31 mouse cellular contexts compared by ENCODE assay signal in the genomic region with DNA sequence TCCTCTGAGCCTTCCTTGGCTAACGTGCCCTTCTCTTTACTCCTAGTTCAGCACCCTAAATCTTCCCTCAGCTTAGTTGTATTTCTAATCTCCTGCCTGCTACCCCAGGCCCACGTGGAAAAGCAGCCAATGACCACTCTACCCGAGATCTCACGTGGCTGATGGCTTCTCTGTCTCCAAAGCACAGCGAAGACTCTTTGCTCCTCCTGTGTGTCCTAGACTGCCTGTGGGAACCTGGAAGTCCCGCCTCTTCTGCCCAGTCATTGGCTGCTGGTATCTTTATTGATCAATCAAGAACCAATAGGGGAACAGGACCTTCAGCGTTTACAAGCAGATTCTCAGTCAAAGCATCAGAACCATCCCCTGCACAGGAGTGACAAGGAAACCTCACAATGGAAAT. TPM values are rescaled to one million over a fixed set of nuclear protein-coding genes. Genes with fewer than 3 reads are reported as not detected.
DNase-seq lines count a peak whose midpoint lies in the region; ATAC-seq and TF ChIP-seq lines count a peak whose summit lies in the region.
"Had no signal": no experiment of that assay in that cellular context is flagged by ENCODE, and none has a peak within 500 bp of the region (broad histone marks: within the 10 kb centered on the region; RNA-seq: fewer than 3 reads in every experiment).

No protein-coding gene starts in this region.

- no peaks in the 10 kb centered on the region for H3K36me3 ChIP-seq in limb, embryonic 11.5 days (ENCODE audit: control insufficient read depth, insufficient read depth, low read length)
- H3K36me3 ChIP-seq in limb, embryonic 10.5 days, result no peaks in the 10 kb centered on the region
- peaks cover 10% of the 10 kb centered on the region; the same call in 1 of the 2 replicates for H3K36me3 ChIP-seq in E14TG2a.4 (ENCODE audit: insufficient read depth, low read length)
- H3K36me3 ChIP-seq in midbrain, embryonic 15.5 days (replicated peaks), result no peaks in the 10 kb centered on the region
- no peaks in the 10 kb centered on the region for H3K36me3 ChIP-seq in lung, postnatal 0 days (ENCODE audit: insufficient read depth, low read length)
- H3K36me3 ChIP-seq: embryonic facial prominence, embryonic 13.5 days; heart, embryonic 10.5 days; limb, embryonic 15.5 days; neural tube, embryonic 12.5 days had no signal

- H3K4me2 ChIP-seq in limb, embryonic 11.5 days (ENCODE audit: low read depth, severe bottlenecking), result no peak overlapping the region
- H3K4me2 ChIP-seq in midbrain, embryonic 15.5 days, result no peak overlapping the region
- H3K4me2 ChIP-seq in lung, postnatal 0 days (replicated peaks; ENCODE audit: low read depth, low read length), result no peak overlapping the region
- H3K4me2 ChIP-seq: embryonic facial prominence, embryonic 13.5 days; limb, embryonic 15.5 days; lung, embryonic 14.5 days; neural tube, embryonic 12.5 days had no signal

- DNase-seq in limb, embryonic 11.5 days (ENCODE audit: low spot score), result peak; percentile 15
- no peak for DNase-seq in limb, embryonic 10.5 days (ENCODE audit: low spot score)
- peak; percentile 92 for DNase-seq in R1 (ENCODE audit: low read depth, low spot score)
- no peak for DNase-seq in gastrocnemius, postnatal 10 days
- DNase-seq in lung, postnatal 0 days (ENCODE audit: low spot score), result no peak
- DNase-seq: adrenal gland, postnatal 14 days; cerebellum, adult 8-10 months; cerebellum, postnatal 36 days; embryo, embryonic 11 days; gastrocnemius, adult 2 months; kidney, adult 9 months; kidney, postnatal 36 days; layer of hippocampus, postnatal 36 days; lung, embryonic 14.5 days; lung, postnatal 36 days; right cerebral cortex, postnatal 25 days; spleen, adult 18-20 months; thymus, postnatal 25 days had no signal

- H3K4me3 ChIP-seq in limb, embryonic 11.5 days (ENCODE audit: low read depth, low read length), result no peak overlapping the region
- H3K4me3 ChIP-seq in limb, embryonic 10.5 days, result no peak overlapping the region
- H3K4me3 ChIP-seq in E14TG2a.4 (replicated peaks; ENCODE audit: low read length), result peak overlapping the region; percentile 52
- no peak overlapping the region for H3K4me3 ChIP-seq in midbrain, embryonic 15.5 days
- H3K4me3 ChIP-seq in lung, postnatal 0 days (ENCODE audit: low read depth, low read length), result no peak overlapping the region
- H3K4me3 ChIP-seq: embryonic facial prominence, embryonic 13.5 days; erythroblast, embryonic 14.5 days; gastrocnemius, adult 2 months; heart, embryonic 10.5 days; limb, embryonic 15.5 days; megakaryocyte, embryonic 14.5 days; neural tube, embryonic 12.5 days had no signal

- no peaks in the 10 kb centered on the region for H3K9me3 ChIP-seq in limb, embryonic 11.5 days (ENCODE audit: control insufficient read depth, low read length)
- no peaks in the 10 kb centered on the region for H3K9me3 ChIP-seq in limb, embryonic 10.5 days (replicated peaks)
- peaks cover 11% of the 10 kb centered on the region; the same call in 1 of the 2 replicates for H3K9me3 ChIP-seq in E14TG2a.4 (ENCODE audit: low read length)
- H3K9me3 ChIP-seq in midbrain, embryonic 15.5 days, result no peaks in the 10 kb centered on the region
- no peaks in the 10 kb centered on the region for H3K9me3 ChIP-seq in lung, postnatal 0 days (ENCODE audit: low read length)
- H3K9me3 ChIP-seq: embryonic facial prominence, embryonic 13.5 days; heart, embryonic 10.5 days; limb, embryonic 15.5 days; neural tube, embryonic 12.5 days had no signal

- no peaks in the 10 kb centered on the region for H3K4me1 ChIP-seq in limb, embryonic 11.5 days (ENCODE audit: control insufficient read depth, insufficient read depth, low read length)
- H3K4me1 ChIP-seq in limb, embryonic 10.5 days, result no peaks in the 10 kb centered on the region
- H3K4me1 ChIP-seq in E14TG2a.4 (replicated peaks; ENCODE audit: low read depth, low read length), result peaks cover 3% of the 10 kb centered on the region; the same call in 1 of the 2 replicates
- H3K4me1 ChIP-seq in midbrain, embryonic 15.5 days, result no peaks in the 10 kb centered on the region
- H3K4me1 ChIP-seq in lung, postnatal 0 days (ENCODE audit: insufficient read depth, low read depth, low read length), result no peaks in the 10 kb centered on the region
- H3K4me1 ChIP-seq: embryonic facial prominence, embryonic 13.5 days; heart, embryonic 10.5 days; limb, embryonic 15.5 days; megakaryocyte, embryonic 14.5 days; neural tube, embryonic 12.5 days had no signal

- TF ChIP-seq CTCF in E14TG2a.4 (conservative IDR thresholded peaks at IDR 0.05; ENCODE audit: low read length), result no peak
- TF ChIP-seq CTCF in lung, postnatal 0 days (IDR thresholded peaks at IDR 0.05), result no peak

- no peak overlapping the region for H3K27ac ChIP-seq in limb, embryonic 11.5 days (replicated peaks; ENCODE audit: low read depth, low read length)
- no peak overlapping the region for H3K27ac ChIP-seq in limb, embryonic 10.5 days
- H3K27ac ChIP-seq in midbrain, embryonic 15.5 days, result 0 out of 2 replicates have a peak overlapping the region, but pooled peaks have one; percentile 27
- no peak overlapping the region for H3K27ac ChIP-seq in lung, postnatal 0 days (ENCODE audit: low read length)
- H3K27ac ChIP-seq: embryonic facial prominence, embryonic 13.5 days; gastrocnemius, adult 2 months; heart, embryonic 10.5 days; hindbrain, postnatal 0 days; limb, embryonic 15.5 days; liver, embryonic 14.5 days; neural tube, embryonic 12.5 days had no signal

- TF ChIP-seq EP300 in lung, postnatal 0 days (IDR thresholded peaks at IDR 0.05), result no peak

- no peak for ATAC-seq in limb, embryonic 11.5 days (ENCODE audit: insufficient number of reproducible peaks, low FRiP score, low TSS enrichment, low read depth)
- ATAC-seq in midbrain, embryonic 15.5 days (replicated peaks), result no peak
- no peak for ATAC-seq in lung, postnatal 0 days
- ATAC-seq: hindbrain, postnatal 0 days; intestine, embryonic 16.5 days had no signal

- no peaks in the 10 kb centered on the region for H3K27me3 ChIP-seq in limb, embryonic 11.5 days (ENCODE audit: control insufficient read depth, insufficient read depth, low read length)
- H3K27me3 ChIP-seq in limb, embryonic 10.5 days (ENCODE audit: low read depth, poor library complexity, severe bottlenecking), result no peaks in the 10 kb centered on the region
- no peaks in the 10 kb centered on the region for H3K27me3 ChIP-seq in E14TG2a.4 (ENCODE audit: insufficient read depth, low read length)
- no peaks in the 10 kb centered on the region for H3K27me3 ChIP-seq in midbrain, embryonic 15.5 days (replicated peaks)
- H3K27me3 ChIP-seq in lung, postnatal 0 days (replicated peaks; ENCODE audit: insufficient read depth, low read length), result no peaks in the 10 kb centered on the region
- H3K27me3 ChIP-seq: embryonic facial prominence, embryonic 13.5 days; limb, embryonic 15.5 days; megakaryocyte, embryonic 14.5 days; neural tube, embryonic 12.5 days had no signal

- no peak overlapping the region for H3K9ac ChIP-seq in limb, embryonic 11.5 days (ENCODE audit: low read length)
- no peak overlapping the region for H3K9ac ChIP-seq in midbrain, embryonic 15.5 days
- no peak overlapping the region for H3K9ac ChIP-seq in lung, postnatal 0 days (replicated peaks; ENCODE audit: low read depth)
- H3K9ac ChIP-seq: embryonic facial prominence, embryonic 13.5 days; limb, embryonic 15.5 days; liver, embryonic 14.5 days; lung, embryonic 14.5 days; neural tube, embryonic 12.5 days had no signal

- 82% methylated on average over 7 of the region's 7 CpGs for WGBS in limb, embryonic 11.5 days
- WGBS in limb, embryonic 10.5 days, result 81% methylated on average over 7 of the region's 7 CpGs
- 81% methylated on average over 7 of the region's 7 CpGs for WGBS in midbrain, embryonic 15.5 days
- 75% methylated on average over 7 of the region's 7 CpGs for WGBS in lung, postnatal 0 days

RNA-seq across cellular contexts. Expression of a gene that starts 54.8 kb away (rescaled TPM):
- polyA plus RNA-seq in limb, embryonic 11.5 days (2014; fragmentation: Nextera tagmentation; extraction: Ambion mirVana), result not detected in 2 replicates
- not detected in 2 replicates for polyA plus RNA-seq in limb, embryonic 10.5 days (2016; fragmentation: Nextera tagmentation; extraction: Ambion mirVana)
- 0.23 and 0.65 TPM in 2 replicates for polyA plus RNA-seq in midbrain, embryonic 15.5 days (2015; fragmentation: Nextera tagmentation; extraction: Ambion mirVana)
- total RNA-seq in gastrocnemius, postnatal 10 days (2021), result not detected
- polyA plus RNA-seq in lung, postnatal 0 days (2015; fragmentation: Nextera tagmentation; extraction: Ambion mirVana), result 9.9 and 10.8 TPM in 2 replicates
- total RNA-seq: adrenal gland, postnatal 14 days; gastrocnemius, adult 2 months; hematopoietic stem cell, adult 5-6 weeks; MEL had no signal
- polyA plus RNA-seq: embryonic facial prominence, embryonic 13.5 days; erythroblast, embryonic 14.5 days; heart, embryonic 10.5 days; intestine, embryonic 16.5 days; limb, embryonic 15.5 days; liver, embryonic 14.5 days; lung, embryonic 14.5 days had no signal

Comparison
In these comparisons a context has a peak if more than half of its experiments do, and no peak if none do; other contexts are left out.
1. DNase-seq: peak in limb, embryonic 11.5 days (single experiment) and R1 (single experiment); none in limb, embryonic 10.5 days (single experiment), gastrocnemius, postnatal 10 days (single experiment) and lung, postnatal 0 days (single experiment).